In genomic region chr4:149461579-149462304, GRCm38 (mm10) we compare ENCODE assay signal across 16 mouse cellular contexts. TPM values are rescaled to one million over a fixed set of nuclear protein-coding genes. Genes with fewer than 3 reads are reported as not detected.
DNase-seq lines count a peak whose midpoint lies in the region; ATAC-seq and TF ChIP-seq lines count a peak whose summit lies in the region.
"Had no signal": no experiment of that assay in that cellular context is flagged by ENCODE, and none has a peak within 500 bp of the region (broad histone marks: within the 10 kb centered on the region; RNA-seq: fewer than 3 reads in every experiment).

No protein-coding gene starts in this region.

- H3K27ac ChIP-seq in gastrocnemius, adult 2 months, result 0 out of 2 replicates have a peak overlapping the region, but pooled peaks have one; percentile 5
- no peak overlapping the region for H3K27ac ChIP-seq in kidney, embryonic 15.5 days
- H3K27ac ChIP-seq in forebrain, embryonic 15.5 days (replicated peaks), result no peak overlapping the region

- no peak for TF ChIP-seq CTCF in gastrocnemius, adult 2 months (IDR thresholded peaks at IDR 0.05)

- 61% methylated on average over 6 of the region's 7 CpGs for WGBS in kidney, embryonic 15.5 days
- WGBS in forebrain, embryonic 15.5 days, result 65% methylated on average over 5 of the region's 7 CpGs

- H3K9me3 ChIP-seq in kidney, embryonic 15.5 days (replicated peaks), result no peaks in the 10 kb centered on the region
- H3K9me3 ChIP-seq in forebrain, embryonic 15.5 days, result no peaks in the 10 kb centered on the region

- intact Hi-C loops in gastrocnemius, adult 2 months (cut with DNase I), result no loop called here

- no peaks in the 10 kb centered on the region for H3K27me3 ChIP-seq in kidney, embryonic 15.5 days
- no peaks in the 10 kb centered on the region for H3K27me3 ChIP-seq in forebrain, embryonic 15.5 days

- no peak for DNase-seq in gastrocnemius, adult 2 months
- no peak for DNase-seq in gastrocnemius, postnatal 10 days
- DNase-seq in kidney, postnatal 25 days, result peak; percentile 25 to 66
- peak; percentile 47 for DNase-seq in adipocyte (ENCODE audit: low spot score)
- peak; percentile 68 to 74 for DNase-seq in cerebellum, postnatal 10 days
- no peak for DNase-seq in urinary bladder, postnatal 4 days (ENCODE audit: low spot score in 2 of 2)
- DNase-seq: adrenal gland, postnatal 36 days; layer of hippocampus, postnatal 36 days had no signal

- no peaks in the 10 kb centered on the region for H3K36me3 ChIP-seq in kidney, embryonic 15.5 days
- no peaks in the 10 kb centered on the region for H3K36me3 ChIP-seq in forebrain, embryonic 15.5 days

- H3K9ac ChIP-seq in kidney, embryonic 15.5 days, result no peak overlapping the region
- no peak overlapping the region for H3K9ac ChIP-seq in forebrain, embryonic 15.5 days (replicated peaks)

- H3K4me2 ChIP-seq in kidney, embryonic 15.5 days, result no peak overlapping the region
- no peak overlapping the region for H3K4me2 ChIP-seq in forebrain, embryonic 15.5 days (replicated peaks)

- H3K4me1 ChIP-seq in kidney, embryonic 15.5 days, result 0 out of 2 replicates have a peak, but pooled peaks cover 3% of the 10 kb centered on the region
- no peaks in the 10 kb centered on the region for H3K4me1 ChIP-seq in forebrain, embryonic 15.5 days

- ATAC-seq in kidney, embryonic 15.5 days (replicated peaks; ENCODE audit: low FRiP score), result no peak
- no peak for ATAC-seq in forebrain, embryonic 15.5 days (replicated peaks)
- ATAC-seq: intestine, postnatal 0 days had no signal

- H3K4me3 ChIP-seq in gastrocnemius, adult 2 months, result no peak overlapping the region
- H3K4me3 ChIP-seq in kidney, embryonic 15.5 days (replicated peaks), result no peak overlapping the region
- H3K4me3 ChIP-seq in forebrain, embryonic 15.5 days, result no peak overlapping the region

RNA-seq across cellular contexts. Expression of gene Rbp7, which starts 7.0 kb away (rescaled TPM):
- total RNA-seq in gastrocnemius, adult 2 months (2021), result 10 to 100 TPM in 1 of 2 experiments, 1 to 10 TPM in 1; 7.9 to 21.0 TPM
- 10 to 100 TPM in 1 of 2 experiments, 1 to 10 TPM in 1; 8.3 to 10.0 TPM for total RNA-seq in gastrocnemius, postnatal 10 days (2021)
- 0.77 and 0.90 TPM in 2 replicates for polyA plus RNA-seq in kidney, embryonic 15.5 days (2015; fragmentation: Nextera tagmentation; extraction: Ambion mirVana)
- polyA plus RNA-seq in forebrain, embryonic 15.5 days (2015; fragmentation: Nextera tagmentation; extraction: Ambion mirVana), result not detected in 2 replicates
- total RNA-seq: layer of hippocampus, postnatal 36 days; megakaryocyte progenitor cell, adult 5-6 weeks; monocyte, adult 5-6 weeks; neutrophil, adult 5-6 weeks had no signal

RNA-seq across cellular contexts. Expression of gene Tmem274, which starts 15.4 kb away (rescaled TPM):
- not detected for total RNA-seq in gastrocnemius, adult 2 months (2021)
- not detected for total RNA-seq in gastrocnemius, postnatal 10 days (2021)
- 0.45 TPM in 1 of 2 replicates, not detected in the other for polyA plus RNA-seq in kidney, embryonic 15.5 days (2015; fragmentation: Nextera tagmentation; extraction: Ambion mirVana)
- 0.39 TPM in 1 of 2 replicates, not detected in the other for polyA plus RNA-seq in forebrain, embryonic 15.5 days (2015; fragmentation: Nextera tagmentation; extraction: Ambion mirVana)
- total RNA-seq: adrenal gland, postnatal 36 days; heart, postnatal 14 days; layer of hippocampus, postnatal 36 days; megakaryocyte progenitor cell, adult 5-6 weeks; monocyte, adult 5-6 weeks; neutrophil, adult 5-6 weeks had no signal
- polyA plus RNA-seq: intestine, postnatal 0 days; limb, embryonic 14.5 days had no signal

RNA-seq across cellular contexts. Expression of gene Nmnat1, which starts 23.3 kb away (rescaled TPM):
- total RNA-seq in gastrocnemius, adult 2 months (2021), result 10 to 100 TPM; 30.0 to 32.7 TPM
- 10 to 100 TPM; 16.0 to 16.1 TPM for total RNA-seq in gastrocnemius, postnatal 10 days (2021)
- polyA plus RNA-seq in kidney, embryonic 15.5 days (2015; fragmentation: Nextera tagmentation; extraction: Ambion mirVana), result 13.7 TPM in 2 replicates
- 10.5 and 12.8 TPM in 2 replicates for polyA plus RNA-seq in forebrain, embryonic 15.5 days (2015; fragmentation: Nextera tagmentation; extraction: Ambion mirVana)

RNA-seq across cellular contexts. Expression of gene Lzic, which starts 23.3 kb away (rescaled TPM):
- total RNA-seq in gastrocnemius, adult 2 months (2021), result 10 to 100 TPM; 13.1 to 16.1 TPM
- 10 to 100 TPM; 17.0 to 21.5 TPM for total RNA-seq in gastrocnemius, postnatal 10 days (2021)
- 47.1 and 49.3 TPM in 2 replicates for polyA plus RNA-seq in kidney, embryonic 15.5 days (2015; fragmentation: Nextera tagmentation; extraction: Ambion mirVana)
- 47.9 and 51.0 TPM in 2 replicates for polyA plus RNA-seq in forebrain, embryonic 15.5 days (2015; fragmentation: Nextera tagmentation; extraction: Ambion mirVana)

RNA-seq across cellular contexts. Expression of gene Ube4b, which starts 35.2 kb away (rescaled TPM):
- total RNA-seq in gastrocnemius, adult 2 months (2021), result 10 to 100 TPM; 31.1 to 35.9 TPM
- total RNA-seq in gastrocnemius, postnatal 10 days (2021), result 10 to 100 TPM; 45.4 to 49.7 TPM
- polyA plus RNA-seq in kidney, embryonic 15.5 days (2015; fragmentation: Nextera tagmentation; extraction: Ambion mirVana), result 48.1 and 49.6 TPM in 2 replicates
- polyA plus RNA-seq in forebrain, embryonic 15.5 days (2015; fragmentation: Nextera tagmentation; extraction: Ambion mirVana), result 58.0 and 58.4 TPM in 2 replicates

Comparison
In these comparisons a context has a peak if more than half of its experiments do, and no peak if none do; other contexts are left out.
1. DNase-seq: peak in kidney, postnatal 25 days (2 of 2), adipocyte (single experiment) and cerebellum, postnatal 10 days (2 of 2); none in gastrocnemius, adult 2 months (single experiment), gastrocnemius, postnatal 10 days (single experiment) and urinary bladder, postnatal 4 days (0 of 2).